Mouse (Mus musculus) liver, adult 2 months (tissue): Measurements from ENCODE around the gene 4930578G10Rik.
"Not testable (repeated sequence)": the region's sequence is repeated elsewhere in the genome, so short reads cannot be mapped to it uniquely, and the experiment has no call there.

Source experiments
- CTCF ChIP-seq: fragments of 200-500 bp; IDR thresholded peaks from 2 replicates; pipeline ENCODE4 v1.5.1; 2011; ENCODE audit warnings: low read depth, low read length, control low read depth
- POLR2A ChIP-seq: fragments of 200-500 bp; IDR thresholded peaks from 2 replicates; pipeline ENCODE4 v1.6.1; 2011; ENCODE audit warnings: low read length, control low read depth; ENCODE audit not compliant: insufficient read depth; ENCODE audit errors: extremely low read depth

DNA sequence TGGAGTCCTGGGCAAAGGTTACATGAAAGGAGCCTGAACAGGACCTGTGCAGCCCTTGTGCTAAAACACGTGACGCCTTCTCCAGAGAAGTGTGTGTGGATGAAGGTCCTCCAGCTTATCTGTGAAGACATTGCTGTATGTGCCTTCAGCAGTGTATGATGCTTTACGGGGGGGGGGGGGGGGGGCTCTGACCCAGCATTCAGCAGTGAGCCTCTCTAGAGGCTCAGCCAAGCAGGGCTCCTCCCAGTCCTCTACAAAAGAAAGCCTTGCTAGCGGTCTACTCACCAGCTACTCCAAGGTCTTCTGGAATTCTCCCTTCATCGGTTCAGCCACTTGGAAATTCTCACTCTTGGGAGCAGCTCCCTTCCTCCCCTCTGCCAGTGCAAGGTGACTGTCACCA is 128.1 kb downstream of the 4930578G10Rik start:
- TF ChIP-seq CTCF, POLR2A: not testable (repeated sequence)
